Mouse (Mus musculus) hindbrain, embryonic 15.5 days (tissue): Measurements from ENCODE around the gene Syngr2. TPM values are rescaled to one million over a fixed set of nuclear protein-coding genes. Genes with fewer than 3 reads are reported as not detected.
A peak's percentile ranks its signal among the peaks of the same experiment; 100 is the strongest.
"Not testable (repeated sequence)": the region's sequence is repeated elsewhere in the genome, so short reads cannot be mapped to it uniquely, and the experiment has no call there.

ENCODE experiments used
- ATAC-seq: fragments of 200-750 bp; cut with Nextera tagmentation; 2 replicates; pipeline ENCODE4 v1.8.0; 2017; ENCODE audit warnings: low read depth, moderate number of reproducible peaks, moderate TSS enrichment; ENCODE audit not compliant: low FRiP score
- H3K27ac ChIP-seq: fragments of 300-500 bp; sonication (generic); replicated peaks from 2 replicates; pipeline ENCODE4 v1.5.1; 2015; ENCODE audit warnings: mild to moderate bottlenecking, inconsistent platforms
- H3K27me3 ChIP-seq: fragments of 300-500 bp; sonication (generic); 2 replicates; pipeline ENCODE4 v1.6.1; 2015; ENCODE audit warnings: control low read depth, inconsistent platforms
- H3K36me3 ChIP-seq: fragments of 300-500 bp; sonication (generic); 2 replicates; pipeline ENCODE4 v1.6.1; 2015; ENCODE audit warnings: control low read depth, inconsistent platforms
- H3K4me1 ChIP-seq: fragments of 300-500 bp; sonication (generic); replicated peaks from 2 replicates; pipeline ENCODE4 v1.6.1; 2015; ENCODE audit warnings: control low read depth, inconsistent platforms
- H3K4me2 ChIP-seq: fragments of 300-500 bp; sonication (generic); 2 replicates; pipeline ENCODE4 v1.6.1; 2015; ENCODE audit warnings: moderate library complexity, mild to moderate bottlenecking, inconsistent platforms
- H3K4me3 ChIP-seq: fragments of 300-500 bp; sonication (generic); 2 replicates; pipeline ENCODE4 v1.5.1; 2015; ENCODE audit warnings: mild to moderate bottlenecking, inconsistent platforms
- H3K9ac ChIP-seq: fragments of 300-500 bp; sonication (generic); 2 replicates; pipeline ENCODE4 v1.6.1; 2015; ENCODE audit warnings: inconsistent platforms
- H3K9me3 ChIP-seq: fragments of 300-500 bp; sonication (generic); 2 replicates; pipeline ENCODE4 v1.6.1; 2016; ENCODE audit warnings: control low read depth, inconsistent platforms
- WGBS: fragments of 180-500 bp; shearing (Covaris S2); methylation state at CpG from one replicate; pipeline ENCODE4 v1.1.7; 2015; 5-methylcytosine and 5-hydroxymethylcytosine counted together
- polyA plus RNA-seq: library from polyadenylated mRNA; unstranded; fragments of >200 nt; fragmentation: Nextera tagmentation; extraction: Ambion mirVana; gene quantifications from 2 replicates; pipeline ENCODE4 v1.2.1, GENCODE M21; 2015

The Syngr2 gene
- polyA plus RNA-seq, 1 experiment from 2014 or later = 17.2 TPM

- 73% methylated on average over 2 of the region's 2 CpGs for WGBS
Measured at GRCm38 (mm10) chr11:117798160-117798541, 11.3 kb upstream of the Syngr2 start.

GRCm38 (mm10) chr11:117799174-117799573 is 10.3 kb upstream of the Syngr2 start:
- Histone ChIP-seq H3K4me1 (no peaks in the 10 kb centered on the region), H3K27ac (no peak overlapping the region), H3K9ac (no peak overlapping the region), H3K4me2 (no peak overlapping the region), H3K36me3 (no peaks in the 10 kb centered on the region), H3K9me3 (no peaks in the 10 kb centered on the region), H3K4me3 (no peak overlapping the region), H3K27me3 (no peaks in the 10 kb centered on the region)
- WGBS = 74% methylated on average over 5 of the region's 5 CpGs
- ATAC-seq = no peak

More at GRCm38 (mm10) chr11:117798160-117798541, 11.3 kb upstream of the Syngr2 start:
- Histone ChIP-seq H3K27me3 (no peaks in the 10 kb centered on the region), H3K9ac (no peak overlapping the region), H3K27ac (no peak overlapping the region), H3K4me1 (no peaks in the 10 kb centered on the region), H3K36me3 (no peaks in the 10 kb centered on the region), H3K9me3 (no peaks in the 10 kb centered on the region), H3K4me2 (no peak overlapping the region), H3K4me3 (no peak overlapping the region)
- ATAC-seq = no peak

GRCm38 (mm10) chr11:117800038-117800437 is 9.4 kb upstream of the Syngr2 start:
- no peak overlapping the region for H3K9ac ChIP-seq
- 81% methylated on average over 7 of the region's 7 CpGs for WGBS
- H3K4me3 ChIP-seq = no peak overlapping the region
- H3K4me2 ChIP-seq = no peak overlapping the region
- H3K36me3 ChIP-seq = no peaks in the 10 kb centered on the region
- H3K27ac ChIP-seq = no peak overlapping the region
- H3K27me3 ChIP-seq = no peaks in the 10 kb centered on the region
- no peaks in the 10 kb centered on the region for H3K4me1 ChIP-seq
- ATAC-seq = no peak
- H3K9me3 ChIP-seq = no peaks in the 10 kb centered on the region

DNA sequence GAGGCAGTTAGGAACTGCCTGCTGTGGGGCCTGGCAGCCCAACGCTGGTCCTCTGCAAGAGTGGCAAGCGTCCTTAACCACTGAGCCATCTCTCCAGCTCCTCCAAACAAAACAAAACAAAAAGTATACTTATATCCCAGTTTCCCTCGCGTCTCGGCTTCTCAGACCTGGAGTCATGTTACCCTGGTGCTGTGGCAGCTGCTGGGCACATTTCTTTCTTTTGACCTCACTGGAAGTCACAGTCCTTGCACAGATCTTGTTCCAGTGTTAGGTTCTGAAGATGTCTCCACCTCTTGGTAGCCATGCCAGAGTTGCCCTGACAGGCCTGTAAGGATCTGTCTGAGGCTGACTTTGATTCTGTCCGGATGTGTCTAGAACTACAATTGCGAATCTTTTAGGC is 7.8 kb upstream of the Syngr2 start:
- no peaks in the 10 kb centered on the region for H3K9me3 ChIP-seq
- WGBS = 79% methylated on average over 7 of the region's 7 CpGs
- H3K4me1 ChIP-seq = no peaks in the 10 kb centered on the region
- H3K27ac ChIP-seq = no peak overlapping the region
- no peak overlapping the region for H3K4me3 ChIP-seq
- H3K27me3 ChIP-seq = no peaks in the 10 kb centered on the region
- H3K4me2 ChIP-seq = no peak overlapping the region
- ATAC-seq = no peak
- H3K9ac ChIP-seq = no peak overlapping the region
- no peaks in the 10 kb centered on the region for H3K36me3 ChIP-seq

DNA sequence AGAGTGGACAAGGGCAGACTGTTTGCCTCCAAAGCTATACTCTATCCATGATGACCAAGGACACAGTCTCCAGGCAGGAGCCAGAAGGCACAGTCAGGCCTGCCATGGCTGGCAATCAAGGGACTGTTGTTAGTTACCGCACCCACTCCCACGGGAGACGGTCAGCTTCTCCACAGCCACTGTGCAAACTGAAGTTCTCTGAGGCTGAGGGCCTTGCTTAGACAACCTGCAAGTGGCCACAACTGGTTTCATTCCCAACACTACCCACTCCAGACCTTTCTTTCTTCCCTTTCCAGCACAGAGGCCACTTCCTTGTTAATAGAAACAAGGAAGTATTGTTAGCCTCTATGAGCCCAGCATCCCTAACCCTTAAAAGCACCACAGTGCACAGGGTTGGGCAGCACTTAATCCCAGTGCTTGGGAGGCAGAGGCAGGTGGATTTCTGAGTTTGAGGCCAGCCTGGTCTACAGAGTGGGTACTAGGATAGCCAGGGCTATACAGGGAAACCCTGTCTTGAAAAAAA is 6.2 kb upstream of the Syngr2 start:
- WGBS = 95% methylated on average over 3 of the region's 3 CpGs
- 0 out of 2 replicates have a peak, but pooled peaks cover under 1% of the 10 kb centered on the region for H3K27me3 ChIP-seq

DNA sequence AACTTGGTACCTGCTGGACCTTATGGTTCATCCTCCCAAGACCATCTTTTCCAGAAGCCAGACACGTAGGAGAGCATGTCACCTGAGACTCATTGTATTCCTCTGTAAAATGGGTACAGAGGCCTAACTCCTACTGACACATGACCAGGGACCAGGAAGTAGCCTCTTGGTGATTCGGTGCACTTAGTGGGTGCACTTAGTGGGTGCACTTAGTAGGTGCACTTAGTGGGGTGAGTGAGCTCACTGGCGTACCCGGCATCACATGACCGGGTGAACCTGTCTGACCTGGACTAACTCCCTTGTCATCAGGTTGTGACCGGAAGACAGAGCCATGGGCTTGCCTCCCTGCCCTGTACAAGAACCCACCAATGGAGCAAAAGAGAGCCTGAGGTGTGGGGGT is 2.7 kb upstream of the Syngr2 start:
- H3K27me3 ChIP-seq = peaks cover 21% of the 10 kb centered on the region
- H3K4me3 ChIP-seq = no peak overlapping the region
- no peaks in the 10 kb centered on the region for H3K9me3 ChIP-seq
- no peak overlapping the region for H3K27ac ChIP-seq
- peaks cover 23% of the 10 kb centered on the region for H3K4me1 ChIP-seq
- no peak for ATAC-seq
- no peaks in the 10 kb centered on the region for H3K36me3 ChIP-seq
- H3K9ac ChIP-seq = no peak overlapping the region
- no peak overlapping the region for H3K4me2 ChIP-seq
- WGBS = 96% methylated on average over 6 of the region's 6 CpGs

More for the DNA sequence above, 6.2 kb upstream of the Syngr2 start:
- Histone ChIP-seq H3K36me3 (no peaks in the 10 kb centered on the region), H3K9me3 (no peaks in the 10 kb centered on the region), H3K9ac (no peak overlapping the region), H3K27ac (no peak overlapping the region), H3K4me3 (no peak overlapping the region), H3K4me1 (no peaks in the 10 kb centered on the region), H3K4me2 (no peak overlapping the region)
- ATAC-seq = no peak

- peak overlapping the region; percentile 93 for H3K4me2 ChIP-seq
- peak overlapping the region; percentile 68 for H3K4me3 ChIP-seq
- no peaks in the 10 kb centered on the region for H3K36me3 ChIP-seq
- peaks cover 23% of the 10 kb centered on the region for H3K4me1 ChIP-seq
- under 1% methylated on average over 21 of the region's 21 CpGs for WGBS
- H3K27me3 ChIP-seq = peaks cover 21% of the 10 kb centered on the region
- H3K9me3 ChIP-seq = no peaks in the 10 kb centered on the region
- H3K27ac ChIP-seq = no peak overlapping the region
- peak; percentile 76 for ATAC-seq
- peak overlapping the region; percentile 54 for H3K9ac ChIP-seq
Measured at GRCm38 (mm10) chr11:117810401-117811046, 1.1 kb downstream of the Syngr2 start.

DNA sequence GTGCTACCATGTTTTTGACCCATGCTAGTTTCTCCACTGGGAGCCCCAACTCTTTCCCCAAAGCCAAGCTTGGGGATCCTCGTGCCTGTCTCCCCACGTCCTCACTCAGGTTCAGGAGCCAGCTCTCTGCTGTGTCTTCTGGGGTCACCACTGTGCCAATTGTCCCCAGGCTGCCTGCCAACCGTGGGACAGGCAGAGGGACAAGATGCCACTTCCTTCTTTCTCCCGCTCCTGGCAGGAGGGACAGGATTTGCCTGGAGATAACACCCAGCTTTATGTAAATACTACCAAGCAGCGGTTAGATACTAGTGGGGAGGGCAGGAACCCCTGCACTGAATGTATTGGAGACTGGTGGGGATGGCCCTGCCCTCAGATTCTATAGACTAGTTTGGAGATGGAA is 4.4 kb downstream of the Syngr2 start:
- Histone ChIP-seq H3K27me3 (peaks cover 14% of the 10 kb centered on the region), H3K4me1 (peaks cover 23% of the 10 kb centered on the region), H3K4me2 (no peak overlapping the region), H3K36me3 (no peaks in the 10 kb centered on the region), H3K27ac (no peak overlapping the region), H3K4me3 (no peak overlapping the region), H3K9me3 (no peaks in the 10 kb centered on the region), H3K9ac (no peak overlapping the region)
- no peak for ATAC-seq
- WGBS = 78% methylated on average over 5 of the region's 5 CpGs

DNA sequence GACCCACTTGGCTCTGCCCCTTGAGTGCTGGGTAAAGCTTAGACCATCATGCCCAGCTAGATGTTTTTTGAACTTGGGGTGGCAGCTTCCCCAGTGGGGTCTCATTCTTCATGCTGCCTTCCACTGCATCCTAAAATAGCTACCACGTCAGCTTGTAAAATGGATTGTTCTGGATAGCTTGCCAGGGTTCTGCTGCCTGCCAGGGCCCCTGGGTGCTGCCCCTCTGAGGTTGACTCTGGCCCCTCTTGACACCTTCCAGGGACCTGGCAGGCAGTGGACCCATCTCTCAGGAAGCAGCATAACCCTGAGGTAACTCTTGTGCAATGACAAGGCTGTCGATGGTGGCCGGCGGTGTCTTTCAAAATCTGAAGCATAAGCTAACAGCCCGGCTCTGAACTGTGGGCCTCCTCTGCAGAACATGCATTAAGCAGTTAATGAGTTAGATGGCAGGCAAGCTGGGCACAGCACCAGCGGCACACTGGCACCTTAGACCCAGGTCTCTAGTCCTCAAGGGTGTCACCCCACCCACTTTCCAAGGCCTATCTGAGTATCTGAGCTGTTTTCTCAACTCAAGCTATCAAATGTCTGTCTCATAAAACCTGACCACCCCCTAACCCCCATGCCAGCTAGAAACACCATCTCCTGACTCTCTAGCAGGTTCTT is 5.4 kb downstream of the Syngr2 start:
- Histone ChIP-seq H3K27me3 (peaks cover 5% of the 10 kb centered on the region), H3K9ac (no peak overlapping the region), H3K4me3 (no peak overlapping the region), H3K27ac (no peak overlapping the region), H3K4me2 (no peak overlapping the region), H3K4me1 (peaks cover 15% of the 10 kb centered on the region), H3K9me3 (no peaks in the 10 kb centered on the region), H3K36me3 (no peaks in the 10 kb centered on the region)
- no peak for ATAC-seq
- 91% methylated on average over 6 of the region's 6 CpGs for WGBS

DNA sequence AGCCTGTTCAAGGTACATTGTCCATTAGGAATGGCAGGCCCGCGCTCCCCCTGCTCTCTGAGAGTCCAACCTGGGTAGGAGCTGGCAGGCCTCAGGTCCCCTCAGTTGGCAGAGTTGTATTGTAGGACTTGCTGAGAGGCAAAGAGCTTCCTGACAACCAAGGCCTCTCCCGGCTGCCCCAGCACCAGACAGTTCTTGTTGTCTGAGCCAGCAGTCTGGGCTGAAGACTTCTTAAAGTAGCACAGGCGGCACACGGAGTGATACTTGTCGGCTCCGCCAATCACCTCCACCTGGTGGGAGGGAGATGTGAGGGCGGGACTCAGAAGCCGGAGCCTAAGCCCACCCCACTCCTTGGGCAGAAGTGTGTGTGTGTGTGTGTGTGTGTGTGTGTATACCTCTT is 6.4 kb downstream of the Syngr2 start:
- H3K9ac ChIP-seq, ATAC-seq, H3K4me2 ChIP-seq, H3K4me3 ChIP-seq, H3K4me1 ChIP-seq, H3K27me3 ChIP-seq, H3K9me3 ChIP-seq, H3K27ac ChIP-seq, H3K36me3 ChIP-seq: not testable (repeated sequence)
- 88% methylated on average over 9 of the region's 9 CpGs for WGBS

DNA sequence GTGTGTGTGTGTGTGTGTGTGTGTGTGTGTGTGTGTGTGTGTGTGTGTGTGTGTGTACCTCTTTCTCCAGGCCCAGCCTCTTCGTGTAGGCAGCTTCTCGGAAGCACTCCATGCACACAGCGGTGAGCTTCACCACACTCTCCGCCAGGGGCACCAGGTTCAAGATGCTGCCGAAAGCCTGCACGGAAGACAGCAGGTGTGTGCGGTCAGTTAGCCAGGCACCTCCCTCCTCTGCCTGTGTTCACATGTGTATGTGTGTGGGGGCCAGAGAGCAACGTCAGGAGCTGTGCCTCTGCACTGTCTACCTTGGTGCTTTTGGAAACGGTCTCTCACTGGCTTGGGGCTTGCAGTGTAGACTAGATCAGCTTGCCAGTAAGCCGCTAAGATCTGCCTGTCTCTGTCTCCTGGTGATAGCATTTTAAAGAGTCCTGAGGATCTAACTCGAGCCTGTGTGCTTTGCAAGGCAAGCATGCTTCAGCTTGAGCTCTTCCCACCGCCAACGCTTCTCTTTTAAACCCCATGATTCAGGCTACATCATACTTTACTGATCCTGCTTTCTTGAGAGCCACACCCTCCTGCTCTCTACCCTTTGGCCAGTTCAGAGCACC is 7.0 kb downstream of the Syngr2 start:
- no peak overlapping the region for H3K27ac ChIP-seq
- H3K4me1 ChIP-seq = no peaks in the 10 kb centered on the region; the same call in 1 of the 2 replicates
- no peak overlapping the region for H3K4me2 ChIP-seq
- 88% methylated on average over 13 of the region's 13 CpGs for WGBS
- no peak overlapping the region for H3K4me3 ChIP-seq
- no peaks in the 10 kb centered on the region for H3K27me3 ChIP-seq
- no peaks in the 10 kb centered on the region for H3K36me3 ChIP-seq
- ATAC-seq = no peak
- H3K9me3 ChIP-seq = no peaks in the 10 kb centered on the region
- no peak overlapping the region for H3K9ac ChIP-seq

DNA sequence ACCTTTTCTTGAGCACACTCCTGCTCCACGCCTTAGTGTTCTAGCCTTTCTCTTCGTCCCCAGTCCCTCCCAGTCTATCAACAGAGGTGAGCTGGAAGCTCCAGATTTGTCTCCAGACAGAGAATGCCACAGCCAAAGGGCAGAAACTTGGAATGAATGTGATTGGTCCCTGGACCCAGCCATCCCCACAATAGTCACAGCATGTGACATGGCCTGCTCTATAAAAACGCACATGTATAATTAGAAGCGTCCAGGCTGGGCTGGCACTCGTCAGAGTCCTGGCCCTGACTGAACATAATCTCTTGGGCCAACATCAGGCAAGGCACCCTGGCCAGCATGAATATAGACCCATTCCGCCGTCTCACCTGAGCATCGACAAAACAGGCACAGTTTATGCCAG is 9.6 kb downstream of the Syngr2 start:
- Histone ChIP-seq H3K4me1 (peaks cover 3% of the 10 kb centered on the region), H3K9me3 (no peaks in the 10 kb centered on the region), H3K27ac (no peak overlapping the region), H3K9ac (no peak overlapping the region), H3K27me3 (no peaks in the 10 kb centered on the region), H3K4me2 (no peak overlapping the region), H3K36me3 (no peaks in the 10 kb centered on the region), H3K4me3 (no peak overlapping the region)
- WGBS = 60% methylated on average over 8 of the region's 8 CpGs
- no peak for ATAC-seq
